Mouse (Mus musculus): ENCODE measurements around the gene Nup133.

The Nup133 gene

DNA sequence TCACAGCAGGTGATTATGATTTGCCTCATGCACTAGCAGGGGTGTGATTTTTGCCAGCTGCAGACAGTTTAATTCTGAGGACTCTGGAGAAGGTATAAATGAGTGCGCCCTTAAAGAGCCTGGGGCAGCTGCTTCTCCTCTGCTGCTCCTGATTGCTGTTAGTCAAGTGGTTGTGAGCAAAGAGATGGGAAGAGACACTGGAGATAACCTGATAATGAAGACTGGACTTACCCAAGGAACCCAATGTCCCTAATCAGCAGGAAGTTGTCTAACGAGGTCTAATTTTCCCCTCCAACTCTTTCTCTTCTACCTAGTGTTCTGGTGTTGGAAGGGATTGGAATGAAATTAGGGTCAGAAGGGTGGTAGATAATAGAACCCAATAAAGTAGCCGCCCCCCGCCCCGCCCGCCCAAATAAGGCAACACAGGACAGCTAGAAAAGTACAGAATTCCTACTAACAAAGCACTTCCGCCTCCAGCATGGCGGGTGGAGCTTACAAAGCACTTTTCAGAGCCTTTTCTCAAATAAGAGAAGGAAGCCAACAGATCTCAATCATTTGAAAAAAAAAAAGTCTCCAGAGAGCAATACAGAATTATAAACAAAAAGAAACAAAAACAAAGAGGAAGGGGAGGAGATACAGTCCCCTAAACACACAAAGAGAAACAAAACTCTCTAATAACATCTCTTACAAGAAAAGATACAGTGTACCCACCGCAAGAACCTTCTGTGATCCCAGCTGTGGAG, 94.2 kb downstream of the Nup133 start:
- in situ Hi-C loops (cut with MboI, MseI), result no loop called here

DNA sequence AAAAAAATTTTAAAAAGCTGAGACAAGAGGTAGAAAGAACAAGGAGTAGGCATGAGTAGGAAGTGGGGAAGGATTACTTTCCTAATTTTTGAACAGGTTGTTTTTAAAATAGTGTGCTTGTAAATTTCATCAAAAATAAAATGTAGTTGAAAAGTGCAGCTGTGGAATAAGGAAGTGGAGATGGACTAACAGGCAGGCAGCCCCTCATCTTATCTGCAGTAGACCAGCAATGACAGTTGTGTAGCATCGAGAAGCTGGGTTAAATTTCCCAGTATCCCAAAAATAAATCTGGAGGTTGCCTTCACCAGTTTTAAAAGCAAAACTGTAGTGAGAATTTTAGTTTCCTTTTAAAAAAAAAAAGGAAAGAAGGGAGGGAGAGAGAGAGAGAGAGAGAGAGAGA, 94.8 kb downstream of the Nup133 start:
- in situ Hi-C loops (cut with MboI, MseI), result no loop called here

DNA sequence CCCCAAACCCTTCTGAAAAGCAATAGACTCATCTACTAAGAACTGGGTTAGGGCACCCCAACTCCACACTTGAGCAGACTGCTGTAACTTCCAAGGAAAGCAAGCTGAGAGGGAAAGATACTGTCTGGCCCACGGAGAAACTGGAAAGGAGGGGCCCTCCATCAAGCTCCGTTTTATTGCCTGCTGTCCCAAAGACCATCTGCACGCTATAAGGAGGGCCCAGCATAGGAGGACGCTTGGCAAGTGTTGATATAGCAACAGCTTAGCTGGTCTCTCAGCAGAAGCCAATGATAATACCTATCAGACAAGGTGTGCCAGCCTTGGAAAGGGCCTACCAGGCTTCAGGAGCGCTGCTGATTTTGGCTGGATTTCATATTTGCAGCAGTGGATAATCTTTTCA, 97.5 kb downstream of the Nup133 start:
- in situ Hi-C loops (cut with MboI, MseI), result no loop called here

DNA sequence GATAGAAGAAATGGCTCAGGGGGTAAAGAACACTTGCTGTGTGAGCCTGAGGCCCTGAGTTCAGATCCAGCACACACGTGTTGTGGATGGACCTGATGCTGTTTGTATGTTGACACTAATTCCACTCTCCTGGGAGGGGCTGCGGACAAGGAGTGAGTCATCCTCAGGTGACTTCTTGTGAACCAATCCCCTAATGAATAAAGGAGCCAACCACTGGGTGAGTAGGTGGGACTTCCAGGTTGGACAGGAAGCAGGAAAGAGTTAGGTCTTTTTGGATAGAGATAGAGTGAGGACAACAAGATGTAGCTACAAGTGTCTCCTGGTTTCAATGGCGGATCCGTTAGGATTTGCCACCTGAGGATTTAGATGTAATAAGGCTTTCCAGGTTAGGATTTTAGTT, 99.7 kb downstream of the Nup133 start:
- in situ Hi-C loops (cut with MboI, MseI), result no loop called here

DNA sequence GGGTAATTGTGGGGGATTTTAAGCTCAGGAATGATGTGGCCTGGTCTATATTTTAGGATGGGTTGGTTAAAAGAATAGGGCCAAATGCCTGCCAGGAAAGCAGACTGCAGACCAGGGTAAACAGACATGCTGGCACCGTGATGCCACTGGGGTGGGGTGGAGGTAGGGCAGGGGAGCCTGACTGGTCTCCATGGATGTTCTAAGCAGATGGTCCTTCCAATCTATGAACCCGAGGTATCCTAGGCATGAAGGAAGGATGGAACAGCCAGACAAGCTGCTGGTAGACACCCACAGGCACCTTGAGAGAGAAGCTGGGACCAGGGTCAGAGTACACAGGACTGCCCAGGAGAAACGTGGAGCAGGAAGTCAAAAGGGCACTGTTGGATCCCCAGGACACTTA, 101.5 kb downstream of the Nup133 start:
- in situ Hi-C loops (cut with MboI, MseI), result no loop called here
